Mouse (Mus musculus): ENCODE results near the gene Ggn. TPM values are rescaled to one million over a fixed set of nuclear protein-coding genes. Genes with fewer than 3 reads are reported as not detected.

The Ggn gene
- polyA plus RNA-seq, 1 experiment = 1.9 TPM

GRCm38 (mm10) chr7:29155838-29156782 lies 13.9 kb upstream of the Ggn start, which contains the start of gene Fam98c:
Gene Fam98c (minus strand): TSS chr7:29156234.
- peak; percentile 85 for DNase-seq
- Histone ChIP-seq H3K4me3 (replicated peaks; ENCODE audit: extremely low read depth, low read depth, low read length) (peak within 1 kb of the TSS; percentile 87), H3K4me1 (ENCODE audit: control insufficient read depth, insufficient read depth, low read length) (peaks cover 2% of the 10 kb centered on the region; the same call in 1 of the 2 replicates)
- WGBS = 3% methylated on average over 68 of the region's 68 CpGs
- TF ChIP-seq CTCF (IDR thresholded peaks at IDR 0.05; ENCODE audit: insufficient read depth, low read length) (no peak), POLR2A (IDR thresholded peaks at IDR 0.05; ENCODE audit: borderline replicate concordance, extremely low read depth, low read depth, low read length) (peak; percentile 64; the same call in 1 of the 2 replicates)

DNA sequence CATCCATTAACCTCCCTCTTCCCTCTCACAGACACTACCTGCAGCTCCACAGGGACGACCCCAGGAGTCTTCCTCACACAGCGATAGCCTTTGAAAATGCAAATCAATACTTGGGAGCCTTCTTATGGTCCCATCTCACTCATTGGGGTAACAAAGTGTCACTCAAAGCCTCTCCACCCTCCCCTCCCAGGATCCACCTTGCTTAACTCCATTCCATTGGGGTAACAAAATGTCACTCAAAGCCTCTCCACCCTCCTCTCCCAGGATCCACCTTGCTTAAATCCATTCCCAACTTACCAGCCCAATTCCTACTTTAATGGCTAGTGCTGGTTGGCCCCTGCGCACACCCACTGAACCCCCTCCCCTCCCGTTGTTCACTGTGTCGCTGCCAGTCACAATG lies 11.7 kb upstream of the Ggn start:
- TF ChIP-seq POLR2A (IDR thresholded peaks at IDR 0.05; ENCODE audit: borderline replicate concordance, extremely low read depth, low read depth, low read length) = no peak
- Histone ChIP-seq H3K4me3 (replicated peaks; ENCODE audit: extremely low read depth, low read depth, low read length) (no peak overlapping the region), H3K4me1 (ENCODE audit: control insufficient read depth, insufficient read depth, low read length) (peaks cover 2% of the 10 kb centered on the region; the same call in 1 of the 2 replicates)
- no peak for DNase-seq
- WGBS = 5% methylated on average over 5 of the region's 5 CpGs

- DNase-seq = no peak
- TF ChIP-seq POLR2A (IDR thresholded peaks at IDR 0.05; ENCODE audit: borderline replicate concordance, extremely low read depth, low read depth, low read length) (no peak), CTCF (IDR thresholded peaks at IDR 0.05; ENCODE audit: insufficient read depth, low read length) (no peak)
- 71% methylated on average over 5 of the region's 5 CpGs for WGBS
These were observed 7.7 kb upstream of the Ggn start for GRCm38 (mm10) chr7:29162294-29162693.

DNA sequence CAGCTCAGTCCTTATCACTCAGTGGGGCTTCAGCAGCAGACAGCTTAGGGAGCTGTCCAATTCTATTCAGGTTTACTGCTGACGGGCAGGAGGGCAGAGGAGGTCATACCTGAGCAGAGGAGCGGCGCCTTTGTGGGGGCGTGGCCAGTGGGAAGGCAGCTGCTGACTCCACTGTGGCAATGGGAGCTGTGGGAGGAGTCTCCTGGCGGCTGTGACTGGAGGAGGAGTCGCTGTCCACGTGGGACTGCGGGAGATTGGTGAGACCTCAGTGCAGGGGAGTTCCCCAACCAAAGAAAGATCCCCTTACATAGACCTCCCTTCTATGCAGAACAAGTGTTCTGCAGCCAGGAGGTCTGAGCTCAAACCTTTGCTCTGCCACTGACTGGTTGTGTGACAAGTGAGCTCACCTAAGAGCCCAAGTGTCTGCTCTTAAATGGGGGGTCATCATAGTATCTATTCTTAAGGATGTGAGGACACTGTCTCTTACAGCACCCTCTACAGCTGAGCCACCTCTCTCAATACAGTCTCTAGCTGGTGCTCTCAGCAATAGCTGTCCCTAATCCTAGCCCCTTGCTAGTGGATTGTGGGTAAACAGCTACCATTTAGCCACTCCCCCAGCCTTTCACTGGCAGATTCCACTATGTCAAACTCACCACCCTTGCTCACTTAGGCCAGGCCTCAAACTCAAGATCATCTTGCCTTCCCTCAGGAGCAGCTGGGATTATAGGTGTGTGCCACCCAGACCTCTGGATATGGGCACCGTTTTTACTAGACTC lies 7.1 kb upstream of the Ggn start:
- no peaks in the 10 kb centered on the region for H3K4me1 ChIP-seq (ENCODE audit: control insufficient read depth, insufficient read depth, low read length)
- no peak overlapping the region for H3K4me3 ChIP-seq (replicated peaks; ENCODE audit: extremely low read depth, low read depth, low read length)
- peak; percentile 69 for DNase-seq
- WGBS = 27% methylated on average over 9 of the region's 9 CpGs
- TF ChIP-seq POLR2A (IDR thresholded peaks at IDR 0.05; ENCODE audit: borderline replicate concordance, extremely low read depth, low read depth, low read length) = no peak
- TF ChIP-seq CTCF (IDR thresholded peaks at IDR 0.05; ENCODE audit: insufficient read depth, low read length) = no peak

More at GRCm38 (mm10) chr7:29162294-29162693, 7.7 kb upstream of the Ggn start:
- Histone ChIP-seq H3K4me3 (replicated peaks; ENCODE audit: extremely low read depth, low read depth, low read length) (no peak overlapping the region), H3K4me1 (ENCODE audit: control insufficient read depth, insufficient read depth, low read length) (no peaks in the 10 kb centered on the region)

DNA sequence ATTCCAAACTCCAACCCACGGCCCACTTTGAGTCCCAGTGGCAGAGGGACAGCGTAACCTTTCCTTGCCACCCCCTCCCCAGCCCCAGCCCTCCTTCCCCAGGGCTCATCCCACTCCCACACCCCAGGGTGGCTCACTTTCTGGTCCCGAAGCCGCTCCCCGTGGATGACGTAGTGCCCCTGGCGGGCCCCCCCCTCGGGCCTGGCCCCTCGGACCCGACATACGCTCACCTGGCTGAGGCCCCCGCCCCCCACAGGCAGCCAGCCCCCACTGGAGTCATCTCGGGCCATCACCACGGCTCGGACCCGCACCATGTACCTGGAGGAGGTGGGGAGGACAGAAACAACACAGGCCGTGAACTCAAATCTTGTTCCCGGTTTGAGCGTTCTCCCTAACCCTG lies 2.4 kb upstream of the Ggn start:
- Histone ChIP-seq H3K4me3 (replicated peaks; ENCODE audit: extremely low read depth, low read depth, low read length) (no peak overlapping the region), H3K4me1 (ENCODE audit: control insufficient read depth, insufficient read depth, low read length) (peaks cover 18% of the 10 kb centered on the region)
- TF ChIP-seq POLR2A (IDR thresholded peaks at IDR 0.05; ENCODE audit: borderline replicate concordance, extremely low read depth, low read depth, low read length) = no peak
- WGBS = 59% methylated on average over 19 of the region's 19 CpGs
- no peak for DNase-seq

DNA sequence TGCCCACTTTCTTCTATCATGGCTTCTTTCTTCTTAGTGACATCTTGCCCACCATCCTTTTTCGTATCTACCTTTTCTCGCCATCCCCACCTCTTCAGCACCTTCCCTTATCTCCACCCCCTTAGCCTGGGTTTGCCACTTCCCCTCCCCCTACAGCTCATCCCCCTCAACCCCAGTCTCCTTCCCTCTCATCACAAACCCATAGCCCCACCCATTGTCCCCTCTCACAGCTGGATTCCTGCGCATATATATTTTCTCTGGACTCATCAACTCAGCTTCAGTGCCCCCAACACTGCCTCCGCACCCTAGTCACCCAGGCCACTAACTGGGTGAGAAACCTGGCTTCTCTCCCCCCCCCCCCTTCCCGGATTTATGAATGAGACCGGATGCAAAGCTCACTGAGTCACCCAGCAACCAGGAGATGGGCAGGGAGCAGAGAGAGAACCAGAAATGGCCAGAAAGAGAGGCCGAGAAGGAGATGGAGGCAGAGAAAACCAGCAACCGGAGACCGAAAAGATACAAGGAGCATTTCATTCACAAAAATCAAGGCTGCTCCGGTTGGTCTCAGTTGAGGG lies 1.8 kb upstream of the Ggn start:
- Histone ChIP-seq H3K4me1 (ENCODE audit: control insufficient read depth, insufficient read depth, low read length) (peaks cover 18% of the 10 kb centered on the region), H3K4me3 (replicated peaks; ENCODE audit: extremely low read depth, low read depth, low read length) (no peak overlapping the region)
- TF ChIP-seq POLR2A (IDR thresholded peaks at IDR 0.05; ENCODE audit: borderline replicate concordance, extremely low read depth, low read depth, low read length) (no peak), CTCF (IDR thresholded peaks at IDR 0.05; ENCODE audit: insufficient read depth, low read length) (no peak)
- WGBS = 23% methylated on average over 10 of the region's 10 CpGs
- DNase-seq = no peak

- no peak for TF ChIP-seq POLR2A (IDR thresholded peaks at IDR 0.05; ENCODE audit: borderline replicate concordance, extremely low read depth, low read depth, low read length)
- no peak for TF ChIP-seq CTCF (IDR thresholded peaks at IDR 0.05; ENCODE audit: insufficient read depth, low read length)
- 4% methylated on average over 14 of the region's 14 CpGs for WGBS
- Histone ChIP-seq H3K4me3 (replicated peaks; ENCODE audit: extremely low read depth, low read depth, low read length) (peak overlapping the region; percentile 53), H3K4me1 (ENCODE audit: control insufficient read depth, insufficient read depth, low read length) (peaks cover 18% of the 10 kb centered on the region)
- DNase-seq = no peak
These were observed 1.2 kb upstream of the Ggn start for GRCm38 (mm10) chr7:29168791-29169230.

DNA sequence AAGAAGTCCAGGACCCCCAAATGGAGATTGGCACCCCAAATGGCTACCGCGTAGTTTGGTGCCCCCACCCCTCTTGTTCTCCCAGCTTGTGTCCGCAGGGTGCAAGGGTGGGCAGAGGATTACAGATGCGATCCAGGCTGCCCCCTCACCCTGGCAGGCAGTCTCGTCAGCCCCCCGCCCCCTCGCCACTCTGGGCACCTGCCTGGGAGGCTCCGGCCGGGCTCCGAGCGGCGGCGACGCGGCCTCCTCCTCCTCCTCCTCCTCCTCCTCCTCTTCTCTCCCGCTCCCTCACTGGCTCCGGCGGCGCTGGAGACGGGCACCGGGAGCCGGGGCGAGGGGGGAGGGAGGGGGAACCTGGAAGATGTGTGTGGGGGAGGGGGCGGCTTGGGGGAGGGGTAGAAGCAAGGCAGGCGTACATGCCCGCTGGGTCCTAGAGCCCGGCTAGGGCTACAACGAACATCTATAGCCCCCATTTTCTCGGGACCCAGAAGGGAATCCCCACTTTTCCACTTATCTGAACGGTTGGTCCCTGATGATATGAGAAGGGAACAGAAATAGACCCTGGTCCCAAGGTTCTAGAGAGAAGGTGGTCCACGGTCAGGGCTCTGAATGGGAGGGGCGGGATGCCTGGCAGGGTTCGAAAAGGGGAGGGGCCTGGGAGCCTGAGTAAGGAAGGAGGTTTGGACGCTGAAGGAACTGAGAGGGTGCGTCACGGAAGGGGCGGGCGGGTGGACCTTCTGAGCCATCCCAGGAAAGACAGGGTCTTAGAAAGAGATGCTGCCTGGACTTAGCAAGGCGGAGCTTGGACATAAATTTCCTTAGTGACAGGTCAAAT lies 562 bp upstream of the Ggn start:
- TF ChIP-seq POLR2A (IDR thresholded peaks at IDR 0.05; ENCODE audit: borderline replicate concordance, extremely low read depth, low read depth, low read length) (no peak), CTCF (IDR thresholded peaks at IDR 0.05; ENCODE audit: insufficient read depth, low read length) (no peak)
- H3K4me1 ChIP-seq (ENCODE audit: control insufficient read depth, insufficient read depth, low read length) = peaks cover 18% of the 10 kb centered on the region
- H3K4me3 ChIP-seq (replicated peaks; ENCODE audit: extremely low read depth, low read depth, low read length) = peak overlapping the region; percentile 86
- DNase-seq = peak; percentile 55
- WGBS = under 1% methylated on average over 29 of the region's 39 CpGs
